Mouse (Mus musculus): ENCODE results near the gene App.
A peak's percentile ranks its signal among the peaks of the same experiment; 100 is the strongest.

Gene App

GRCm38 (mm10) chr16:85117541-85117940 lies 56.0 kb downstream of the App start:
- no peak for DNase-seq

- DNase-seq = peak in 1 of 2 experiments; percentile 30
These were observed 57.7 kb downstream of the App start for GRCm38 (mm10) chr16:85115837-85116236.

- no peak for DNase-seq
These were observed 58.8 kb downstream of the App start for GRCm38 (mm10) chr16:85114742-85115141.

GRCm38 (mm10) chr16:85113941-85114340 lies 59.6 kb downstream of the App start:
- no peak for DNase-seq

- no peak for DNase-seq
These were observed 61.3 kb downstream of the App start for GRCm38 (mm10) chr16:85112254-85112653.

- DNase-seq = no peak
These were observed 63.1 kb downstream of the App start for GRCm38 (mm10) chr16:85110428-85110827.

GRCm38 (mm10) chr16:85108486-85108885 lies 65.1 kb downstream of the App start:
- no peak for DNase-seq

- no peak for DNase-seq
These were observed 66.8 kb downstream of the App start for GRCm38 (mm10) chr16:85106644-85107323.

GRCm38 (mm10) chr16:85105603-85106002 lies 68.0 kb downstream of the App start:
- no peak for DNase-seq

GRCm38 (mm10) chr16:85103116-85103787 lies 70.3 kb downstream of the App start:
- DNase-seq = no peak

- no peak for DNase-seq
These were observed 72.0 kb downstream of the App start for GRCm38 (mm10) chr16:85101544-85101943.

- no peak for DNase-seq
These were observed 72.8 kb downstream of the App start for GRCm38 (mm10) chr16:85100806-85101205.

- no peak for DNase-seq
These were observed 74.1 kb downstream of the App start for GRCm38 (mm10) chr16:85099487-85099886.

GRCm38 (mm10) chr16:85099044-85099443 lies 74.5 kb downstream of the App start:
- DNase-seq = no peak

GRCm38 (mm10) chr16:85096396-85096795 lies 77.2 kb downstream of the App start:
- DNase-seq = no peak

- no peak for DNase-seq
These were observed 77.6 kb downstream of the App start for GRCm38 (mm10) chr16:85095923-85096322.

GRCm38 (mm10) chr16:85092644-85093091 lies 80.9 kb downstream of the App start:
- DNase-seq = no peak

- no peak for DNase-seq
These were observed 81.4 kb downstream of the App start for GRCm38 (mm10) chr16:85092183-85092582.

GRCm38 (mm10) chr16:85090992-85091391 lies 82.6 kb downstream of the App start:
- DNase-seq = no peak

- DNase-seq = no peak
These were observed 85.4 kb downstream of the App start for GRCm38 (mm10) chr16:85088126-85088525.

GRCm38 (mm10) chr16:85086303-85086702 lies 87.3 kb downstream of the App start:
- no peak for DNase-seq

GRCm38 (mm10) chr16:85085902-85086301 lies 87.7 kb downstream of the App start:
- DNase-seq = peak in 1 of 2 experiments; percentile 50

GRCm38 (mm10) chr16:85084152-85084551 lies 89.4 kb downstream of the App start:
- DNase-seq = no peak

GRCm38 (mm10) chr16:85075330-85075729 lies 98.2 kb downstream of the App start:
- no peak for DNase-seq

Data from lung, adult 18-20 months (tissue).